Mouse (Mus musculus): ENCODE data around the gene Wapl. TPM values are rescaled to one million over a fixed set of nuclear protein-coding genes. Genes with fewer than 3 reads are reported as not detected.
A peak's percentile ranks its signal among the peaks of the same experiment; 100 is the strongest.

Gene Wapl
- polyA plus RNA-seq, 1 experiment from 2014 or later: 66.3 TPM

DNA sequence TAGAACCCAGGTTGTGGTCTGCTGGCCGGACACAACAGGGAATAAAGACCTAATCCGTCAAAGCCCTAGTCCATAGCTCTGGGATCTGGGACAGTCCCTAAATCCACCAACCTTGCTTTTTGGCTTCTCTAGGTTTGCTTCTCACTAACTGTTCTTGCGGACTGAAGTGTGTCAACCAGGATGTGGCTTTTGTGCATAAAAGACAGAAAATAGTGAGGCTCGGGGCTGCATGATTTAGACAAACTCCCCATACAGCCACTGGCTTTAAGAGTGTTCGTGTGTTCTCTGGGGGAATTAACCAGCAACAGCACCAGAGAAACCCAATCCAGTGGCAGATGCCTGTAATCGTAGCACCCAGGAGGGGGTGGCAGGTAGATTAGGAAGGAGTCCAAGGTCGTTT lies 98.4 kb downstream of the Wapl start:
- CTCF ChIA-PET: interaction anchor here (1.1 to 1.7 kb wide), 2 partner anchors 151 to 155 kb away, joined by 3 to 6 read pairs; no protein-coding TSS in a partner anchor
- POLR2A ChIA-PET: no interaction called here
- ATAC-seq (no peak), DNase-seq (ENCODE audit: low read depth, low spot score) (no peak)
- in situ Hi-C loops (cut with MboI; ENCODE audit: low pct_unique_long_range_greater_than_20kb): loop anchor here (5.0 to 10.0 kb wide), 2 partner anchors 150 to 337 kb away; no protein-coding TSS in a partner anchor
- no peak for TF ChIP-seq CTCF (IDR thresholded peaks at IDR 0.05)
- peaks cover 5% of the 10 kb centered on the region for H3K27me3 ChIP-seq

DNA sequence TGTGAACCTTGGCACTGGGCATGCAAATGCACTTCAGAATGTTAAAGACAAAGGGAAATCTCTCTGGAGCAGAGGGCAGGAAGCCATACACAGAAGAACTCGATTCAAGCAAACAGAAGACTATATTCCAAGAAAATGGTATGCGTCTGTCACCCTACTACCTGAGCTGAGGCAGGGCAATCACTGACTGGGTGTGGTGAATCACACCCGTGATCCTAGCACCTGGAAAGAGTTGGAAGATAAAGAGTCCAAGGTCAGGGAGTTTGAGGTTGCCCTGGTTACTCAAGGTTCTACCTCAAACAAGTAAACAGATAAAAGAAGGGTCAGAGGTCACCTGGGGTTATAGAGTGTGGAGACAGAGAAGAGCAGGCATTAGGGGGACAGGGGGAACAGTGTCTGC lies 100.0 kb downstream of the Wapl start:
- TF ChIP-seq CTCF (IDR thresholded peaks at IDR 0.05): no peak
- DNase-seq (ENCODE audit: low read depth, low spot score): no peak
- ATAC-seq: no peak
- peaks cover 5% of the 10 kb centered on the region for H3K27me3 ChIP-seq
- in situ Hi-C loops (cut with MboI; ENCODE audit: low pct_unique_long_range_greater_than_20kb): loop anchor here (5.0 to 10.0 kb wide), 2 partner anchors 151 to 339 kb away; no protein-coding TSS in a partner anchor
- POLR2A ChIA-PET: no interaction called here
- CTCF ChIA-PET: interaction anchor here (1.3 kb wide), 1 partner anchor 153 kb away, joined by 3 read pairs; no protein-coding TSS in a partner anchor

DNA sequence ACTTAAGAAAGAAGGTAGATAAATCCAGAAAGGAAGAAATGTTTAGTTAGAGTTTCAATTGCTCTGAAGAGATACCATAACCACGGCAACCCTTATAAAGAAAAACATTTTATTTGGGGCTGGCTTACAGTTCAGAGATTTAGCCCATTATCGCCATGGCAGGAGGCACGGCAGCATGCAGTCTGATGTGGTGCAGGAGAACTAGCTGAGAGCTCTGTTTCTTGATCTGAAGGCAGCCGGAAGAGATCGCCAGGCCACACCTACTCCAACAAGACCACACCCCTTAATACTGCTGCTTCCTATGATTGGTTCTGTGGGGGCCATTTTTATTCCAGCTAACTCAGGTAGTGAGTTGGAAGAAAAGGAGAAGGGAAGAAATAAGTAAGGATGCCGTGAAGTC lies 100.5 kb downstream of the Wapl start:
- TF ChIP-seq CTCF (IDR thresholded peaks at IDR 0.05): no peak
- ATAC-seq (no peak), DNase-seq (ENCODE audit: low read depth, low spot score) (no peak)
- in situ Hi-C loops (cut with MboI; ENCODE audit: low pct_unique_long_range_greater_than_20kb): loop anchor here (5.0 to 10.0 kb wide), 2 partner anchors 152 to 339 kb away; no protein-coding TSS in a partner anchor
- ChIA-PET POLR2A (no interaction called here), CTCF (interaction anchor here (0.9 to 1.7 kb wide), 4 partner anchors 8 to 161 kb away, joined by 3 to 5 read pairs (median 3); no protein-coding TSS in a partner anchor)
- peaks cover 5% of the 10 kb centered on the region for H3K27me3 ChIP-seq

DNA sequence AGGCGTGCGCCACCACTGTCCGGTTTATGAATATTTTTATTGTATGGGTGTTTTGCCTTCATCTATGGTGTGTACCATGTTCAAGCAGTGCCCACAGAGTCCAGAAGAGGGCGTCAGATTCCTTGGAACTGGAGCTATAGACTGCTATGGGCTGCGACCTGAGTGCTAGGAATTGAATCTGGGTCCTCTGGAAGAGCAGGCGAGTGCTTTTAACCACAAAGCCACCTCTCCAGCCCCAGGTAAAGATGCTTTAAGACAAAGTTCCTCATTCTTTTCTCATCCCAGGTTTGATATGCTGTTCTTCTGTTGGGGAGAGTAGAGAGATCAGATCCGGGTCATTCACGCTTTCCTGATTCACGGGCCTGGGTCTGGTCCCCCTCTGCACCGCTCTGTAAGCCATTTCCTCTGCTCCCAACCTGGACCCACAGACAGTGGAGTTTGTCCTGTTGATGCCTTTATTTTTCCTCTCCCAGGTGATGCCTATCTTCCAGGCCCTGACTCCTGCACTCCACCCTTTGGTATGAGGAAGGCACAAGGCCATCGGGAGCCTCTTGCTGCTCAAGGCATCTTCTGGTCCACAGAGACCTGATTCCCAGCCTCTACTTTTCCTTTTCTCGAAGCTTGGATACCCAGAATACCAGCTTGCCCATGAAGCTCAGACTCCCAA lies 103.1 kb downstream of the Wapl start:
- ATAC-seq: no peak
- in situ Hi-C loops (cut with MboI; ENCODE audit: low pct_unique_long_range_greater_than_20kb): loop anchor here (10.0 kb wide), 1 partner anchor 342 kb away; no protein-coding TSS in a partner anchor
- no peaks in the 10 kb centered on the region for H3K27me3 ChIP-seq
- ChIA-PET POLR2A (no interaction called here), CTCF (interaction anchor here (0.6 to 3.3 kb wide), 5 partner anchors 8 to 166 kb away, joined by 3 to 25 read pairs (median 11); no protein-coding TSS in a partner anchor)
- no peak for DNase-seq (ENCODE audit: low read depth, low spot score)
- peak; percentile 26 for TF ChIP-seq CTCF (IDR thresholded peaks at IDR 0.05)

DNA sequence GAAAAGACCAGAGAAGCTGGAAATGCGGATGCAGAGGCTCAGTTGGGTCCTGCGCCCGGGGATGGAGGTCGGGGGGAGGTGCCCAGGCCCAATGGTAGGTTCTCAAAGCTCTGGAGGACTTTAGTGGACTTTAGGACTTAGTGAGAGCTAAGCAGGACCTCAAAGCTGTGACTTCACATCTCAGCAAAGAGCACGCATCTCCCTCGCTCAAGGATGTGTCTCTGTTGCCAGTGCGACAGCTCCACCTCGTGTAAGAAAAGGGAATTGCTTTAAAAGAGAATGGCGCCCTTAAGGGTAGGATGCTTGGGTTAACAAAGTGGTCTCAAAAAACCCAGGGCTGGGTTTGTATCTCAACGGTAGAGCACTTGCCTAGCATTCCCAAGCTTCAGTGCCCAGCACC lies 104.1 kb downstream of the Wapl start:
- peak; percentile 61 for TF ChIP-seq CTCF (IDR thresholded peaks at IDR 0.05)
- no peak for DNase-seq (ENCODE audit: low read depth, low spot score)
- no peaks in the 10 kb centered on the region for H3K27me3 ChIP-seq
- CTCF ChIA-PET: interaction anchor here (0.6 to 3.3 kb wide), 6 partner anchors 9 to 161 kb away, joined by 3 to 25 read pairs (median 9); no protein-coding TSS in a partner anchor
- ATAC-seq: peak; percentile 62
- POLR2A ChIA-PET: no interaction called here
- in situ Hi-C loops (cut with MboI; ENCODE audit: low pct_unique_long_range_greater_than_20kb): loop anchor here (10.0 kb wide), 1 partner anchor 343 kb away; no protein-coding TSS in a partner anchor

DNA sequence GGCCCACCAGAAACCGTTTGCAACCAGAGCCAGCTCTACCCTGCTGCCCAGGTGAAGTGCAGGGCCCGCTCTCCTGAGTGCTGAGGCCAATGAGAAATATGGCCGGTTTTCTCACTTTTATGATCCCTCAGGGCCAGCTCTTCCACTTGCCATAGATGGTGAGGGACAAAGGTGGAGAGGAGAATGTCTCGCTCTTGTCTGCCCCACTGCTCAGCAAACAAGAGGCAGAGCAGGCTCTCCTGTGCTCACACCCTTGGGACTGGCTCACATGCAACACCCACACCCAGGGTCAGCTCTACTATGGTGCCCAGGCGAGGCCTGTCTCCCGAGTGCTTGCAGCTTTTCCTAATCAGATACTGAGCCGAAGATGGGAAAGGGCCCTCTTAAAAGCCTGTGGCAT lies 105.0 kb downstream of the Wapl start:
- DNase-seq (ENCODE audit: low read depth, low spot score) (no peak), ATAC-seq (no peak)
- in situ Hi-C loops (cut with MboI; ENCODE audit: low pct_unique_long_range_greater_than_20kb): loop anchor here (10.0 kb wide), 1 partner anchor 344 kb away; no protein-coding TSS in a partner anchor
- ChIA-PET CTCF (interaction anchor here (1.5 to 3.3 kb wide), 5 partner anchors 9 to 162 kb away, joined by 5 to 25 read pairs (median 11); no protein-coding TSS in a partner anchor), POLR2A (interaction anchor here (0.9 kb wide), 1 partner anchor 160 kb away, joined by 3 read pairs; no protein-coding TSS in a partner anchor)
- TF ChIP-seq CTCF (IDR thresholded peaks at IDR 0.05): no peak
- H3K27me3 ChIP-seq: no peaks in the 10 kb centered on the region

DNA sequence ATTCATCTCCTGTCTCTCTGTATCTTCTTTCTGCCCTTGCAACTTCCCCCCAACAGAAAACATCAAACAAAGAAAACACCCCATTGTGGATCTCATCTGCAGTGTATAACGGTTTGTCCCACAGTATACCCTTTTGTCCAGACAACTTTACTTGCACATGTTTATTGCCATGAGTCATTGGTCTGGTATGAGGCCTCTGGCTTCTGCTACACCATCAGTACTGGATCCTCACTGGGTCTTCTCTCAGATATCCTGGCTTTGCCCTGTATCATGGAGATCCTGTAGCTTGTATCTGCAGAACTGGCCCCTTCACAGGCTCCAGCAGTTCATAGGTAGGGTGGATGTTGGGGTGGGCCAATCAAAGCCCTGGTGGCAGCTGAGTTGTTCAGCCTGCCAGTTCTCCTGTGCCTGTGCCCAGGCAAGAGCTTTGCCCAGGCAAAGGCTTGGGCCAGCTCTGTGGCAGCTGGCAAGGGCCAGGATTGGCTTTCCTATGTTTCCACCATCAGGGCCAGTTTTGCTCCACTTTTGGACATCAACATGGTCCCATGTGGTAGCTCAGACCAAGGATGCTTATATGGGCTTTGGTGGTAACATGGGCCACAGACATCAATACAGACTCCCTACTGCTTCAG lies 119.8 kb downstream of the Wapl start:
- peaks cover 11% of the 10 kb centered on the region for H3K27me3 ChIP-seq
- no peak for TF ChIP-seq CTCF (IDR thresholded peaks at IDR 0.05)
- in situ Hi-C loops (cut with MboI; ENCODE audit: low pct_unique_long_range_greater_than_20kb): no loop called here
- ChIA-PET CTCF (no interaction called here), POLR2A (no interaction called here)
- DNase-seq (ENCODE audit: low read depth, low spot score) (no peak), ATAC-seq (no peak)

Other genes with a start within 250 kb of the Wapl start
- 53.2 TPM for gene Bmpr1a, start 170.6 kb upstream of the Wapl start, polyA plus RNA-seq (2021)
- gene 9230112D13Rik, start 151.1 kb upstream of the Wapl start, polyA plus RNA-seq (2021): not detected
- 0.46 TPM for gene Ldb3, start 85.2 kb upstream of the Wapl start, polyA plus RNA-seq (2021)
- not detected for gene Opn4, start 73.8 kb upstream of the Wapl start, polyA plus RNA-seq (2021)
- gene Grid1, start 146.2 kb downstream of the Wapl start, polyA plus RNA-seq (2021): not detected

All from Patski (cell line).